Mouse (Mus musculus): ENCODE measurements at regions not wholly inside any gene's neighbourhood (a gene's known extent, or its start where the extent isn't known, plus 50 kb on each side); places are given as distances from the start of the nearest gene placed in this dataset.

DNA sequence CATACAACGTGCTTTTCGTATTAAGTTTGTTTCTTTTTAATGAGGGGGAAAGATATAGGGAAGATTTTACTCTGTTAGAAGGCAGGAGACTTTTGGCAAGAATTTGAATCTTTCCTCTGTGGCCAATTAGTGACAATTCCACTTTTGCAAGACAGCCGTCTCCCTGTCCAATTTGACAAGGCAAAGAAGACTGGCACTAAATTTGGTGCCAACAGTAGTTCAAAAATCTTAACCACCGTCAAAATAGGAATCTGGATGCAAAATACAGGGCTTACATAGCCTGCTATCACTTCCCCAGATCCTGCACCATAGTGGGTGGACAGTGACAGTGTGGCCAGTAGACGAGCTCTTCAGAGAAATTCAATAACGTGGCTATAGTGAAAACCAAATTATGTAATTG lies 757.0 kb downstream of the Cypt12 start:
- Histone ChIP-seq H3K4me2 (replicated peaks; ENCODE audit: low read depth) (no peak overlapping the region), H3K9ac (ENCODE audit: low read length) (no peak overlapping the region), H3K4me3 (ENCODE audit: low read depth, low read length) (no peak overlapping the region), H3K27me3 (ENCODE audit: control insufficient read depth, insufficient read depth, low read length) (no peaks in the 10 kb centered on the region), H3K4me1 (replicated peaks; ENCODE audit: control insufficient read depth, insufficient read depth) (no peaks in the 10 kb centered on the region), H3K36me3 (ENCODE audit: control insufficient read depth, insufficient read depth, low read length) (no peaks in the 10 kb centered on the region), H3K9me3 (ENCODE audit: control insufficient read depth, low read length) (no peaks in the 10 kb centered on the region), H3K27ac (replicated peaks) (no peak overlapping the region)
- DNase-seq (ENCODE audit: low spot score) (no peak), ATAC-seq (ENCODE audit: low FRiP score, low TSS enrichment) (no peak)
- 79% methylated on average over 6 of the region's 6 CpGs for WGBS
- no peak for TF ChIP-seq CTCF (IDR thresholded peaks at IDR 0.05; ENCODE audit: low read depth)
- no peak for TF ChIP-seq EP300 (optimal IDR thresholded peaks at IDR 0.05)

GRCm38 (mm10) chr3:18705756-18706155 lies 757.5 kb downstream of the Cypt12 start:
- Histone ChIP-seq H3K4me1 (replicated peaks; ENCODE audit: control insufficient read depth, insufficient read depth) (no peaks in the 10 kb centered on the region), H3K4me3 (ENCODE audit: low read depth, low read length) (no peak overlapping the region), H3K9me3 (ENCODE audit: control insufficient read depth, low read length) (no peaks in the 10 kb centered on the region), H3K36me3 (ENCODE audit: control insufficient read depth, insufficient read depth, low read length) (no peaks in the 10 kb centered on the region), H3K4me2 (replicated peaks; ENCODE audit: low read depth) (no peak overlapping the region), H3K27ac (replicated peaks) (no peak overlapping the region), H3K27me3 (ENCODE audit: control insufficient read depth, insufficient read depth, low read length) (no peaks in the 10 kb centered on the region), H3K9ac (ENCODE audit: low read length) (no peak overlapping the region)
- no peak for ATAC-seq (ENCODE audit: low FRiP score, low TSS enrichment)
- DNase-seq (ENCODE audit: low spot score): no peak
- WGBS: 79% methylated on average over 9 of the region's 9 CpGs
- TF ChIP-seq CTCF (IDR thresholded peaks at IDR 0.05; ENCODE audit: low read depth) (no peak), EP300 (optimal IDR thresholded peaks at IDR 0.05) (no peak)

GRCm38 (mm10) chr3:18706356-18706755 lies 758.1 kb downstream of the Cypt12 start:
- no peak overlapping the region for H3K4me3 ChIP-seq (ENCODE audit: low read depth, low read length)
- ATAC-seq (ENCODE audit: low FRiP score, low TSS enrichment): no peak
- no peaks in the 10 kb centered on the region for H3K4me1 ChIP-seq (replicated peaks; ENCODE audit: control insufficient read depth, insufficient read depth)

DNA sequence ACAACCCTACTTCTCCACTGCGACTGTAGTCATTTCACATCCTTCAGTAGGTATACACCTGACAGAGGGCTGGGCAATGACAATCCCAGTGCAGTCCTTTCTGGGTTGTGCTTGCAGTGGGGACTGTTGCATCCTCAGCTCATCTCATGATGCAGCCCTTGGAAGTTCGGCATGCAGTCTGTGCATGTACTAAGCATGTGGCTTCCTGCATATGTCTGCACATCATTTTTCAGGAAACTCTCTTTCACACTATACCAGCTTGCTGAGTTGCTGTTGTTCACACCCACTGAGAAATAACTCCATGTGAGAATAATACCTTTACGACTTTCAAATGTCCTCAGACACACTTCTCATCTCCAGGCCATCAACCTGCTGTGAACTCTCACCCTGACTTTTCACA lies 759.5 kb downstream of the Cypt12 start:
- Histone ChIP-seq H3K9ac (ENCODE audit: low read length) (no peak overlapping the region), H3K4me3 (ENCODE audit: low read depth, low read length) (no peak overlapping the region), H3K4me2 (replicated peaks; ENCODE audit: low read depth) (no peak overlapping the region), H3K36me3 (ENCODE audit: control insufficient read depth, insufficient read depth, low read length) (no peaks in the 10 kb centered on the region), H3K4me1 (replicated peaks; ENCODE audit: control insufficient read depth, insufficient read depth) (no peaks in the 10 kb centered on the region), H3K27ac (replicated peaks) (no peak overlapping the region), H3K27me3 (ENCODE audit: control insufficient read depth, insufficient read depth, low read length) (no peaks in the 10 kb centered on the region), H3K9me3 (ENCODE audit: control insufficient read depth, low read length) (no peaks in the 10 kb centered on the region)
- DNase-seq (ENCODE audit: low spot score) (no peak), ATAC-seq (ENCODE audit: low FRiP score, low TSS enrichment) (no peak)
- TF ChIP-seq EP300 (optimal IDR thresholded peaks at IDR 0.05): no peak
- no peak for TF ChIP-seq CTCF (IDR thresholded peaks at IDR 0.05; ENCODE audit: low read depth)
- WGBS: 91% methylated on average over 3 of the region's 3 CpGs

More at GRCm38 (mm10) chr3:18706356-18706755, 758.1 kb downstream of the Cypt12 start:
- DNase-seq (ENCODE audit: low spot score): no peak
- TF ChIP-seq EP300 (optimal IDR thresholded peaks at IDR 0.05) (no peak), CTCF (IDR thresholded peaks at IDR 0.05; ENCODE audit: low read depth) (no peak)
- no peak overlapping the region for H3K27ac ChIP-seq (replicated peaks)
- H3K36me3 ChIP-seq (ENCODE audit: control insufficient read depth, insufficient read depth, low read length): no peaks in the 10 kb centered on the region
- no peaks in the 10 kb centered on the region for H3K9me3 ChIP-seq (ENCODE audit: control insufficient read depth, low read length)
- H3K4me2 ChIP-seq (replicated peaks; ENCODE audit: low read depth): no peak overlapping the region
- no peaks in the 10 kb centered on the region for H3K27me3 ChIP-seq (ENCODE audit: control insufficient read depth, insufficient read depth, low read length)
- no peak overlapping the region for H3K9ac ChIP-seq (ENCODE audit: low read length)

DNA sequence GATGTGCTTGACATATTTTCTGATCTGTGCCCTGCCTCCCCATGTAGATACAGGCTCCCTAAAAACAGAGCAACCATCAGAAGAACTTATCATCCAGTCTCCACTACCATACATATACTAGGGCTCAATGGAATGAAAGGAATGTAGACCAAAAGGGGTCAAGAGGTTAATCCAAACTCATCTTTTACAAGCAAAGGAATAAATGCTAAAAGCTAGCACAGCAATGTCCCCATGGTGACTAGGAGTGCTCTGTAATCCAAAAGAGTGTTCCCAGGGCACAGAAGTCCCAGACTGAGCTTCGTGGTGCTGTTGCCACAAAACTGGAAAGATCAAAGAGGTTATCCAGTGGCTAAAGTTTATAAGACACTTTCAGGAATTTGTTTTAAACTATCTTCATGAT lies 763.5 kb downstream of the Cypt12 start:
- H3K4me3 ChIP-seq (ENCODE audit: low read depth, low read length): no peak overlapping the region
- no peak for ATAC-seq (ENCODE audit: low FRiP score, low TSS enrichment)
- WGBS: 26% methylated on average over 1 of the region's 1 CpGs
- TF ChIP-seq EP300 (optimal IDR thresholded peaks at IDR 0.05) (no peak), CTCF (IDR thresholded peaks at IDR 0.05; ENCODE audit: low read depth) (no peak)
- DNase-seq (ENCODE audit: low spot score): no peak
- no peak overlapping the region for H3K4me2 ChIP-seq (replicated peaks; ENCODE audit: low read depth)
- no peaks in the 10 kb centered on the region for H3K27me3 ChIP-seq (ENCODE audit: control insufficient read depth, insufficient read depth, low read length)
- no peaks in the 10 kb centered on the region for H3K4me1 ChIP-seq (replicated peaks; ENCODE audit: control insufficient read depth, insufficient read depth)
- no peak overlapping the region for H3K9ac ChIP-seq (ENCODE audit: low read length)
- no peak overlapping the region for H3K27ac ChIP-seq (replicated peaks)
- H3K9me3 ChIP-seq (ENCODE audit: control insufficient read depth, low read length): no peaks in the 10 kb centered on the region
- no peaks in the 10 kb centered on the region for H3K36me3 ChIP-seq (ENCODE audit: control insufficient read depth, insufficient read depth, low read length)

GRCm38 (mm10) chr3:18713986-18714385 lies 765.8 kb downstream of the Cypt12 start:
- Histone ChIP-seq H3K4me1 (replicated peaks; ENCODE audit: control insufficient read depth, insufficient read depth) (no peaks in the 10 kb centered on the region), H3K4me3 (ENCODE audit: low read depth, low read length) (no peak overlapping the region), H3K27me3 (ENCODE audit: control insufficient read depth, insufficient read depth, low read length) (no peaks in the 10 kb centered on the region), H3K9me3 (ENCODE audit: control insufficient read depth, low read length) (no peaks in the 10 kb centered on the region), H3K27ac (replicated peaks) (no peak overlapping the region), H3K4me2 (replicated peaks; ENCODE audit: low read depth) (no peak overlapping the region), H3K36me3 (ENCODE audit: control insufficient read depth, insufficient read depth, low read length) (no peaks in the 10 kb centered on the region), H3K9ac (ENCODE audit: low read length) (no peak overlapping the region)
- TF ChIP-seq EP300 (optimal IDR thresholded peaks at IDR 0.05) (no peak), CTCF (IDR thresholded peaks at IDR 0.05; ENCODE audit: low read depth) (no peak)
- no peak for ATAC-seq (ENCODE audit: low FRiP score, low TSS enrichment)
- DNase-seq (ENCODE audit: low spot score): no peak
- 75% methylated on average over 7 of the region's 7 CpGs for WGBS

Data from stomach, postnatal 0 days (tissue).